Mouse (Mus musculus) retina, adult 2 months (tissue): ENCODE measurements around the gene Hist1h2ac.

Experiments used
- DNase-seq: peaks from one replicate; pipeline ENCODE4 v3.0.0-alpha.2; 2012; ENCODE audit warnings: low read depth, low spot score

Hist1h2ac gene

GRCm38 (mm10) chr13:23659636-23660366, 23.9 kb downstream of the Hist1h2ac start:
- DNase-seq, result no peak
